Mouse (Mus musculus) layer of hippocampus, adult 8-10 months (tissue): ENCODE data around the gene Snx1. TPM values are rescaled to one million over a fixed set of nuclear protein-coding genes. Genes with fewer than 3 reads are reported as not detected.

Source experiments
- DNase-seq, 2 experiments: peaks; one replicate each; pipeline ENCODE4 v3.0.0; 2022; ENCODE audit warnings: low spot score in 2 of 2
- total RNA-seq, 4 experiments: library from RNA; stranded (reverse); gene quantifications; 2 replicates each; pipeline ENCODE4 v1.2.4; 2022

Snx1 gene
- total RNA-seq, 4 experiments from 2014 or later = 84.0 to 94.9 (median 90.0) TPM

DNA sequence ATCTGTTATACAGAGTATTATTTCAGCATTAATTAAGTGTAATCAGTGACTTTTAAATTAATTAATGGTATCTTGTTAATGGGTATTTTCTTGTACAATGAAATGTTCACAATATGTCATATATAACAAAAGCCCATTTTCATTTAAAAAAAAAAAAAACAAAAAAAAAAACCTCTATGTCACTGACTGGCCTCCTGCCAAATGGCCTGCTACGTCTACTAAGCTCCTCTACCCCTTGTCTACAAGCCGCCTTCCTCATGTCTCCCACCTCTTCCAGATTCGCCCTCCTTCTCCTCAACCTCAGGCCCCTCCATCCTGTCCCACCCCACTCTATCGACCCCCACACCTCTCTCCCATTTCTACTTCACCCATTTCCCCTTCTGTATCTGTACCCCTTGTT, 74.9 kb downstream of the Snx1 start:
- DNase-seq = no peak

- no peak for DNase-seq
These were observed 76.3 kb downstream of the Snx1 start for GRCm38 (mm10) chr9:66049931-66050601.

GRCm38 (mm10) chr9:66043241-66043640, 83.1 kb downstream of the Snx1 start:
- DNase-seq = no peak

DNA sequence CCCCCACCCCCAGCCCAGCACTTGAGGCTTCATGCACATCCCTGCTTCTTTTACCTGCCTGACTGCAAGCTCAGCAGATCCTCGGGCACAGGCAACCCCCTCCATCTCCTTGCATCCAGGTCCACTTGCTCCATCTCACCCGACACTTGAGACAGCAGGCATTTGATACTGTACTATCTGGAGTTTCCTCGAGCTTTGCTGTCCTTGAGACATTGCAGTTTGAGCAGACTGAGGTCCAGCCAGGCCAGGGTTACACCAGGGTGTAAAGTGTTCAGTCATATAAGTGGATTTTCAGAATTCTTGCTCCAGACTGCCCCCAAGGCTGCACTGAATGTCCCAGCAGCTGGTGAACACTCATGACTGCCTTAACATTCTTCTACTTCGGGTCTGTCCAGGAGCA, 84.1 kb downstream of the Snx1 start:
- no peak for DNase-seq

DNA sequence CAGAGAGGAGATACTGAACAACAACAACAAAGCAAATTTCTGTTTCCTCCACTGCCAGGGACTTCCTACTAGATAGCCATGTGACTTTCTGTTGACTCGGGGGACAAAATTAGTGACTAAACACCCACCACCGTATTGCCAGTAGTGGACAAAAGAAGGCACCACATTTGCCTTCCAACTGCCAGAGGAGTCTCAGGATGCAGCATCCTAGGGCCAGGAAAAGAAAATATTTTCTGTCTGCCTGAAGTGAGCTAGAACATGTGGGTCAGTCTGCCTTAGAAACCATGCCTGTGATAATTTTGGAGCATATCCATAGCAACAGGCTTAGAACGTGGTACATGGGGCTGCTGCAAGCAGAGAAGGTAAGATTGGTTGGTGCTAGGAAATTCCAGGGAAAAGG, 85.6 kb downstream of the Snx1 start:
- no peak for DNase-seq

DNA sequence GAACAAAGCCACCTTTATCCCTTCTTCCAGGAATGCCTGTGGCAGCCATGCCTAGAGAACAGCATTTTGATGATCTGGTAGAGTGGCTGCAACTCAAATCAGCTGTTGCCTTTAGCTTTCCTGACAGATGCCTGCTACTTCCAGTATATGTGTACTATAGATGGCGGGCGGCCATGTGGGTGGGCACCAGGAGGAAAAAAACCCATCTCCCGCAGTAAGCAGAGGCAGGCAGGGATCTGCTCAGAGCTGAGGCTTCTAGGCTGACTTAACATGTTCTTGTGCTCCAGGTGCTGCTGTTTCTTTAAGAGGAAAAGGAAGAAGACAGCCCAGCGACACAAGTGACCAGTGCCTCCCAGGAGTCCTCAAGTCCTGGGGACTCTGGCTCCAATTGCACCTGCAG, 87.1 kb downstream of the Snx1 start:
- DNase-seq = no peak

- DNase-seq = no peak
These were observed 87.8 kb downstream of the Snx1 start for GRCm38 (mm10) chr9:66038581-66038980.

Other genes with a start within 250 kb of the Snx1 start
- gene Pclaf, start 236.3 kb downstream of the Snx1 start, total RNA-seq = under 1 TPM in 2 of 4 experiments, not detected in 2; 0.19 to 0.40 TPM
- 10 to 100 TPM; 35.8 to 46.8 (median 39.0) TPM for gene Trip4, start 217.8 kb downstream of the Snx1 start, total RNA-seq
- 10 to 100 TPM; 39.9 to 54.2 (median 46.0) TPM for gene Csnk1g1, start 217.7 kb downstream of the Snx1 start, total RNA-seq
- gene Ppib, start 66.4 kb downstream of the Snx1 start, total RNA-seq = 100 to 1,000 TPM; 174 to 209 (median 191) TPM
- 1 to 10 TPM; 5.0 to 8.6 (median 7.5) TPM for gene Snx22, start 56.9 kb downstream of the Snx1 start, total RNA-seq
- gene Ciao2a, start within 50 bp of the Snx1 start, total RNA-seq = 10 to 100 TPM; 24.3 to 30.0 (median 27.0) TPM
- 1 to 10 TPM in 1 of 4 experiments, under 1 TPM in 3; 0.43 to 1.5 (median 0.69) TPM for gene Dapk2, start 31.6 kb upstream of the Snx1 start, total RNA-seq
- 100 to 1,000 TPM; 102 to 128 (median 112) TPM for gene Herc1, start 223.9 kb upstream of the Snx1 start, total RNA-seq